Mouse (Mus musculus) kidney, embryonic 16.5 days (tissue): ENCODE results near the gene Arsb. TPM values are rescaled to one million over a fixed set of nuclear protein-coding genes. Genes with fewer than 3 reads are reported as not detected.

Experiments used
- ATAC-seq: fragments of 200-750 bp; cut with Nextera tagmentation; 2 replicates; pipeline ENCODE4 v1.8.0; 2017; ENCODE audit warnings: moderate TSS enrichment; ENCODE audit not compliant: low FRiP score, low TSS enrichment
- H3K27ac ChIP-seq: fragments of 300-500 bp; sonication (generic); 2 replicates; pipeline ENCODE4 v1.5.1; 2014; ENCODE audit warnings: low read length
- H3K27me3 ChIP-seq: fragments of 300-500 bp; sonication (generic); 2 replicates; pipeline ENCODE4 v1.6.1; 2014; ENCODE audit warnings: low read length, control low read depth, mixed read lengths; ENCODE audit not compliant: insufficient read depth
- H3K36me3 ChIP-seq: fragments of 300-500 bp; sonication (generic); 2 replicates; pipeline ENCODE4 v1.6.1; 2014; ENCODE audit warnings: low read length, control low read depth, mixed read lengths; ENCODE audit not compliant: insufficient read depth
- H3K4me1 ChIP-seq: fragments of 300-500 bp; sonication (generic); 2 replicates; pipeline ENCODE4 v1.6.1; 2014; ENCODE audit warnings: low read length, control low read depth, mixed read lengths; ENCODE audit not compliant: insufficient read depth
- H3K4me2 ChIP-seq: fragments of 300-500 bp; sonication (generic); replicated peaks from 2 replicates; pipeline ENCODE4 v1.6.1; 2014; ENCODE audit warnings: low read depth, low read length
- H3K4me3 ChIP-seq: fragments of 300-500 bp; sonication (generic); 2 replicates; pipeline ENCODE4 v1.5.1; 2014; ENCODE audit warnings: mild to moderate bottlenecking, low read length
- H3K9ac ChIP-seq: fragments of 300-500 bp; sonication (generic); replicated peaks from 2 replicates; pipeline ENCODE4 v1.6.1; 2014; ENCODE audit warnings: low read length
- H3K9me3 ChIP-seq: fragments of 300-500 bp; sonication (generic); 2 replicates; pipeline ENCODE4 v1.6.1; 2016; ENCODE audit warnings: low read length, control low read depth
- WGBS: fragments of 180-500 bp; shearing (Covaris S2); extraction: QIAGEN DNeasy Blood & Tissue Kit; methylation state at CpG from one replicate; pipeline ENCODE4 v1.1.7; 2014; 5-methylcytosine and 5-hydroxymethylcytosine counted together
- polyA plus RNA-seq: library from polyadenylated mRNA; unstranded; fragments of >200 nt; fragmentation: Nextera tagmentation; extraction: Ambion mirVana; gene quantifications from 2 replicates; pipeline ENCODE4 v1.2.1, GENCODE M21; 2015

Gene Arsb
- polyA plus RNA-seq, 1 experiment from 2014 or later = 13.4 TPM

DNA sequence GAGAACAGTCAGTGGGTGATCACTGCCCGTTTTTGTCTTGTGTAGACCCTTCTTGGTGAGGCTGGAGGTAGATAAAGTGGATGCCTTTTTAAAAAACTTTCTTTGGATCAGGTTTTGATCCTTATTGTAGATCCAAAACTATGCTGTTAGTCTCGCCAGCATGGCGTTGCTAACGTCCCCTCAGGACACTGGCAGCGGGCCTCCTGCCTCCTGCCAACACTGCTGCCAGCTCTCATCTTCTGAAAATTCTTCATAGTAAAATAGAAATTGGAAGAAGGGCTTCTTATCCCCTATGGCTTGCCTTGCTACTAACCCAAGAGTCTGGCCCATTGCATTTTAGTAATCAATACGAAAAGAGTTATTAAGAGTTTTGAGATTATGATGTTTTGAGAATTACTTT lies 101.2 kb downstream of the Arsb start:
- Histone ChIP-seq H3K36me3 (no peaks in the 10 kb centered on the region; the same call in 1 of the 2 replicates), H3K4me2 (no peak overlapping the region), H3K27me3 (no peaks in the 10 kb centered on the region), H3K9me3 (no peaks in the 10 kb centered on the region), H3K27ac (no peak overlapping the region), H3K4me1 (no peaks in the 10 kb centered on the region), H3K4me3 (no peak overlapping the region), H3K9ac (no peak overlapping the region)
- ATAC-seq = no peak
- 95% methylated on average over 6 of the region's 6 CpGs for WGBS

DNA sequence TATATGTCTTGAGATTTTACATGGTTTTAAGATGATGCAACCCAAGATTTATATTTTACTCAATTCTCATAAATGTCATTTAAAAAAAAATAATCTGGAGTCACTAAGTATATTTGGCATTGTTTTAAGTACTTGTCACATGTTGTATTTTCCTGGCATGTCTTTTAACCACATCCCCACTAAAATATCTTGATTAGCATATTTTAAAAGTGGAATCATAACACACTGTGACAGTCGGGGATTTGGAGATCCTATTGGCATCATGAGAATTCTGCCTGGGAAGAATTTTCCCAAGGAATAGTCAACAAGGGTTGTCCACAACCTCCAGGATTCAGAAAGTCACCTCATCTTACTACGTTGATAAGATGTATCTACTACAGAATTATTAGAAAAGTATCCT lies 106.5 kb downstream of the Arsb start:
- Histone ChIP-seq H3K4me2 (no peak overlapping the region), H3K4me3 (no peak overlapping the region), H3K27ac (no peak overlapping the region), H3K36me3 (no peaks in the 10 kb centered on the region), H3K9me3 (no peaks in the 10 kb centered on the region), H3K4me1 (no peaks in the 10 kb centered on the region), H3K9ac (no peak overlapping the region), H3K27me3 (no peaks in the 10 kb centered on the region)
- WGBS = 83% methylated on average over 2 of the region's 2 CpGs
- no peak for ATAC-seq

DNA sequence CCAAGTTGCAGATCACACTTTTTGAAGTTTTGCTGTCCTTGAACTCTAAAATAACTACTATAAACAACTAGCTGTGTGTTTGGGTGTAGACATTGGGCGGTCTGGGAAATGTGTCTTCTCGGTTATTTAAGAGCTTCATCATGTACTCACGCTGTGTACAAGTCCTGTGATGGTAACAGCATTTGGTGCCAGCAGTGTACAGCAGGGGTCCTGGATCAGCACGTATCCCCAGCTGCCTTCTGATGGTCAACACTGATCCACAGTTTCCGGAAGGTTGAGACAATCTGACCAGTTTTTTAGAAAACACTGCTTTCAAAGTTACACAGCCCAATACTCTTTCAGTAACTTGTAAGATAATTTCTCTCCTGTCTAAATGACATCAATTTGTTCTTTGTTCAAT lies 108.0 kb downstream of the Arsb start:
- H3K4me1 ChIP-seq = 0 out of 2 replicates have a peak, but pooled peaks cover 3% of the 10 kb centered on the region
- no peak overlapping the region for H3K4me2 ChIP-seq
- H3K36me3 ChIP-seq = no peaks in the 10 kb centered on the region
- H3K9ac ChIP-seq = no peak overlapping the region
- WGBS = 88% methylated on average over 5 of the region's 5 CpGs
- no peak overlapping the region for H3K27ac ChIP-seq
- ATAC-seq = no peak
- no peaks in the 10 kb centered on the region for H3K9me3 ChIP-seq
- no peak overlapping the region for H3K4me3 ChIP-seq
- H3K27me3 ChIP-seq = no peaks in the 10 kb centered on the region

DNA sequence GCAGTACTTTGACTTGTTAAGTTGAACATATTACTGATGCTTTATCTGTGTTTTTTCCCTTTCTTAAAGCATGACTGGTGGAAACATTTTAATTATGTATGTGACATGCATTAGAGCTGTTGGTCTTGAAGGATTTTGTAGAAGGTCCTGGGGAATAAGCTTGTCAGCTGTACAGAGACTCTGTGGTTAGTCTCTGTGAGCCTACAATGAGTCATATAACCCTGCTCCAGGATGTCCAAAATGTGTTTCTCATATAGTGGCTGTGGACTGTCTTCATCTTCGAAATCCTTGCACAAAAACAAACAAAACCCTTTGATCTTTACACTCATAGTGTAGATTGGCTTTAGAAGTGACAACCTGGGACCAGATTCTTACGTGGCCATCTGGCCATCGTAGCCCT lies 110.7 kb downstream of the Arsb start:
- Histone ChIP-seq H3K9ac (no peak overlapping the region), H3K4me3 (no peak overlapping the region), H3K36me3 (no peaks in the 10 kb centered on the region), H3K9me3 (no peaks in the 10 kb centered on the region), H3K27me3 (no peaks in the 10 kb centered on the region), H3K4me1 (peaks cover 5% of the 10 kb centered on the region; the same call in 1 of the 2 replicates), H3K27ac (no peak overlapping the region), H3K4me2 (no peak overlapping the region)
- WGBS = 70% methylated on average over 3 of the region's 3 CpGs
- no peak for ATAC-seq

DNA sequence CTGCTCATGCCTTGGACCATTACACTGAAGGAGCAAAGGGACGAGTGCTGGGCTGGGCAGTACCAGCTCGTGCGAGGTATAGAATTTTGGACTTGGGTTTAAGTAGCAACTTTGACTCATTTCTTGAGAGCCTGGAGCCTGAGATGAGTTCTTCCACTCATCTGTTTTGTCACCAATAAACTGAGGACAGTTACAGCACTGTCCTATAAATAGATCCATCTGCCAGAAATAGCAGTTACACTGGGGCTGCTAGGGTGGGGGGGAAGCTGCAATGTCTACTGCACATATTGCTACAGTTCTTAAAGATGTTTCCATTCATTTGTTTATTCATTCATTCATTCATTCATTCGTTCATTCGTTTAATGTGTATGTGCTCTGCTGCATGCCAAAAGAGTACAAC lies 115.6 kb downstream of the Arsb start:
- WGBS = 89% methylated on average over 5 of the region's 5 CpGs
- Histone ChIP-seq H3K27ac (no peak overlapping the region), H3K4me1 (peaks cover 34% of the 10 kb centered on the region), H3K27me3 (no peaks in the 10 kb centered on the region), H3K9ac (no peak overlapping the region), H3K4me2 (no peak overlapping the region), H3K4me3 (no peak overlapping the region), H3K36me3 (no peaks in the 10 kb centered on the region), H3K9me3 (no peaks in the 10 kb centered on the region)
- ATAC-seq = no peak

DNA sequence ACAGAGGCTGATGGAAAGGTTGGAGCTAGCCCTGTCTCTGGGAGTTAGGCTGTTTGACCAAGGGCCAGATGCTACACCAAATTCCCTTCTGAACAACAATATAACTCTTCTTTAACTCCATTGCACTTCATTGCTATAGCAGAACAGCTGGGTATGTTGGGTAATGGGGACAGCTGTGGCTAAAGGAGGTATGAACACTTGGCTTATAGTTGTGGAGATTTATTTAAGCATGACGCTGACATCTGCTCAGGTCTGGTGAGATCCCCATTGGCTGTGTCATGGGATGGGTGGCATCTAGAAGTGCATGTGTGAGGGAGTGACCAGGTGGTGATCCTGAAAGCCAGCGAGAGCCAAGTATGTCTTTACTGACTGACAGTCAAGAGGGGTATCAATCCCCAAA lies 116.8 kb downstream of the Arsb start:
- Histone ChIP-seq H3K9me3 (no peaks in the 10 kb centered on the region), H3K36me3 (no peaks in the 10 kb centered on the region), H3K9ac (no peak overlapping the region), H3K27ac (no peak overlapping the region; the same call in 1 of the 2 replicates), H3K27me3 (no peaks in the 10 kb centered on the region), H3K4me2 (no peak overlapping the region), H3K4me1 (peaks cover 34% of the 10 kb centered on the region), H3K4me3 (no peak overlapping the region)
- 76% methylated on average over 2 of the region's 2 CpGs for WGBS
- no peak for ATAC-seq

DNA sequence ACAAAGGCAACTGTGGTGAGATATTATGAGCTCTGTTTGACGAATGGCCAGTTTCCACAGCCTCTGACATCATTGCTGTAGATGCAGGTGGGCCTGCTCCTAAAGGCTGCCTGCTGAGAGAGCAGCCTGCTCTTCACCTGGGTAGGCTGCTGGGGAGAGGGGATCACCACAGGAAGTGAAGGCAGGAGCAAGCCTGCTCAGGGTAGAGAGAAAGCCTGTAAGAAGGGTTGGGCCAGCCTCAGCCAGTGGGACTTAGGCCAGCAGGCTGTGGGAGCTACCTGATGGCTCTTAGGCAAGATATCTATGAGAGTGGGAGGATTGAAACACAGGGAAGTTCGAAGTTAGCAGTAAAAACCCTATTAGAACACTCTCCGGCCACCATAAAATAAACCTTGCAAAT lies 117.5 kb downstream of the Arsb start:
- no peaks in the 10 kb centered on the region for H3K9me3 ChIP-seq
- H3K4me3 ChIP-seq = no peak overlapping the region
- ATAC-seq = no peak
- WGBS = 77% methylated on average over 3 of the region's 3 CpGs
- no peaks in the 10 kb centered on the region for H3K36me3 ChIP-seq
- peaks cover 32% of the 10 kb centered on the region for H3K4me1 ChIP-seq
- H3K27ac ChIP-seq = peak overlapping the region; percentile 61
- no peaks in the 10 kb centered on the region for H3K27me3 ChIP-seq
- no peak overlapping the region for H3K4me2 ChIP-seq
- no peak overlapping the region for H3K9ac ChIP-seq

DNA sequence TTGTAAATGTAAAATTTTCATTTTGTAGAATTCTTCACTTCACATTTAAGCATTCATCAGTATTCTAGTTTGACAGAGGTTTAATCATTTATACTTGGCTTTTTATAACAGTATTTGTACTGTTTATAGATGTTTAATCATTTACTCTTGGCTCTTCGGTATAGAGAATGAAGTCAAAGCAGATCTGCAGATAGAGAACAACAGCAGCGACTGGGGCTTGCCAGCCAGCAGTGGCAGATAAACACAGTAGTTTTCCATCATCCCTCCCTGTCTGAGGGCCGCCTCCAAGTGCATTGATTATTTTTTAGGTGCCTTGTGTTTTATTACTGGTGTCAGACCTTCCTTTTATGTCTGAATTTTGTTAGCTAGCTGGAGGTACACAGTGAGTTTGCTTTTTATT lies 118.6 kb downstream of the Arsb start:
- Histone ChIP-seq H3K9me3 (no peaks in the 10 kb centered on the region), H3K27ac (peak overlapping the region; percentile 81), H3K4me3 (no peak overlapping the region), H3K9ac (no peak overlapping the region), H3K36me3 (no peaks in the 10 kb centered on the region), H3K4me2 (no peak overlapping the region), H3K4me1 (peaks cover 32% of the 10 kb centered on the region), H3K27me3 (no peaks in the 10 kb centered on the region)
- no peak for ATAC-seq
- WGBS = 45% methylated on average over 3 of the region's 3 CpGs

DNA sequence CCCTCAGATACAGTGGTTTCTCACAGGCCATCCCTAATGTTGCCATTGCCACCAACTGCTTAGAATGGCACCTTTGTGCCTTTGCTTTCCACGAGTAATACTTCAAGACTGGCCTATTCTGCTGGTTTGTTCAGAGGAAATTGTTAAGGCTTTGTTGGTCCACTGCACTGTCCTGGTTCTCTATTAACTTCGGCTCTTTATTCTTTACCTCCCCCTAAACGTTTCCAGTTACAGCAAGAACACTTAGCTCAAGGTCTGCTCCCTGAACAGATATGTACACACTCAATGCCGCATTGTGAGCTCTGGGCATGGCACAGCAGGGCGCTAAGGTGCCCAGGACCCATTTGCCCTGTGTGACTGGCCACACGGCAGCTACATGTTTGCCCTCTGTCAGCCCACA lies 119.8 kb downstream of the Arsb start:
- Histone ChIP-seq H3K4me2 (no peak overlapping the region), H3K9me3 (no peaks in the 10 kb centered on the region), H3K4me3 (no peak overlapping the region), H3K36me3 (no peaks in the 10 kb centered on the region), H3K27me3 (no peaks in the 10 kb centered on the region), H3K4me1 (peaks cover 32% of the 10 kb centered on the region), H3K9ac (no peak overlapping the region), H3K27ac (peak overlapping the region; percentile 81)
- WGBS = 66% methylated on average over 6 of the region's 6 CpGs
- peak; percentile 76 for ATAC-seq

DNA sequence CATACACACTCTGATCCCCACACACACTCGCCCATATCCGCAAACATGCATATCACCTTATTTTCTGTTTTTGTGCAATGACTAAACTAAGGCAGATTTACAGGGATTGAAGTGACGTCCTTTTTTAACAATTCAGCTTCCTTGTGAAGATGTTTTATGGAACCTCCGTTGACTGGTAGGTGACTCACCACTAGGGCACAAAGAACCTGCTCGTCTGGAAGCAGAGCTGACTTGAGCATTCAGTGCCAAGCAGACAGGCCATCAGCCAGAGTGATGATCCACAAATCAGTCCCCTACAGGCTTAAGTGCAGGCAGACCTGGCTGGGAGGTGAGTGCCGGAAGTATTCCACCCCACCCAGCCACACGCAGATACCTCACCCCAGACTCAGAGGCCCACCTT lies 120.7 kb downstream of the Arsb start:
- no peak for ATAC-seq
- Histone ChIP-seq H3K4me1 (peaks cover 29% of the 10 kb centered on the region), H3K27ac (no peak overlapping the region), H3K4me2 (no peak overlapping the region), H3K36me3 (no peaks in the 10 kb centered on the region), H3K9me3 (no peaks in the 10 kb centered on the region), H3K27me3 (no peaks in the 10 kb centered on the region), H3K9ac (no peak overlapping the region), H3K4me3 (no peak overlapping the region)
- 82% methylated on average over 7 of the region's 7 CpGs for WGBS

DNA sequence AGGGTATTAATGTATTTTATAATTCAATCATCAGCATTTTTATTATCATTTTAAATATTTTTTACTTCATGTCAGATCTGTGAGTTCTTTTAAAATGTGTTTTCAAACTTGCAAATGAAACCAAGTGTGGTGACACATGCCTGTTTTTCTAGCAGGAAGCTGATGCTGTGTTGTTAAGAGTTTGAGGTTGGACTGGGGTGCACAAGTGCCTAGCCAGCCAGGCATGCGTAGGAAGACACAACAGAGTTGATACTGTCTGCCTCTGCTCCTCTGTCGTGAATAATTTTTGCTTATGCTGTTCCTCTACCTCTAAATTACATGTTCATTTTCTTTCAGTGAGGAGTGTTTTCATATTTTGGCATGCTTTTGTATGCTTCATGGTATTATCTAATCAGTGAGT lies 122.7 kb downstream of the Arsb start:
- Histone ChIP-seq H3K9ac (no peak overlapping the region), H3K27ac (no peak overlapping the region), H3K36me3 (no peaks in the 10 kb centered on the region), H3K9me3 (no peaks in the 10 kb centered on the region), H3K4me3 (no peak overlapping the region), H3K27me3 (no peaks in the 10 kb centered on the region), H3K4me1 (peaks cover 16% of the 10 kb centered on the region; the same call in 1 of the 2 replicates), H3K4me2 (no peak overlapping the region)
- 80% methylated on average over 2 of the region's 2 CpGs for WGBS
- ATAC-seq = no peak
